Mouse (Mus musculus): Measurements from ENCODE around the gene Asb11.

Asb11 gene

DNA sequence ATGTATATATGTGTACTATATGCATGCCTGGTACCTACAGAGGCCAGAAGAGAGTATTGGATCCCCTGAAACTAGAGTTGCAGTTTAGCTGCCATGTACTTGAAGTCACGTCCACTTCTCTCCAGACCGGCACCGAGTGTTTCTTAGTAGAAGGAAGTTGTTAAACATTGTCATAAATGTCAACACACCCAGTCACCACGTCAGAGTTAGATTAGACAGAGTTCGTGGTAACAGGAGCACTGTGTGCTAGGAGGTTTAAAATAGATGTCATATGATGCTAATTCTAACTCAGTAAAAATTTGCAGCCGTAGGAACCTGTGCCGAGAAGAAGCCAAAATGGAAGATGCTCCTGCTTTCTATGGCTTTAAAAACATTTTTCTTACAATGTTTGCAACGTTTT is at the start of gene Asb11:
Asb11 (plus strand) TSS at position 286 of the 400 bp plus-strand sequence.
- no peak for DNase-seq (ENCODE audit: low spot score in 2 of 2)

DNA sequence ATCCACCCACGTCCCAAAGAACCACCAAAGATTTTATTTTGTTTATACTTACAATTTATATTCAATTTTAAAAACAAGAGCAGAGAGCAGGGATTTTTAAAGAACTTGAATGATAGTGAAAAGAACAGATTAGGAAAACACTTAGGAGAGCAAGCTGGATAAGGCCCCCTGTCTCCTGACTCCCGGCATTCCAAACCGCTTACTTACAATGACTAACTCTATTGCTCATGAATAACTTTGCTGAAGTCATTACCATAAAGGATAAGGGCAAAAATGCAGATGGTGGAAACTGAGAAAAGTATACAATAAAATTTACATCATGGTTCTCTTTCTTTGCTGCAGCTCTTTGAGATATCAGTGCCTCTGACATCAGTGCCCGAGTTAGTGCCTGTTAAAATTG is 42.7 kb upstream of the Asb11 start:
- no peak for DNase-seq (ENCODE audit: low spot score in 2 of 2)

DNA sequence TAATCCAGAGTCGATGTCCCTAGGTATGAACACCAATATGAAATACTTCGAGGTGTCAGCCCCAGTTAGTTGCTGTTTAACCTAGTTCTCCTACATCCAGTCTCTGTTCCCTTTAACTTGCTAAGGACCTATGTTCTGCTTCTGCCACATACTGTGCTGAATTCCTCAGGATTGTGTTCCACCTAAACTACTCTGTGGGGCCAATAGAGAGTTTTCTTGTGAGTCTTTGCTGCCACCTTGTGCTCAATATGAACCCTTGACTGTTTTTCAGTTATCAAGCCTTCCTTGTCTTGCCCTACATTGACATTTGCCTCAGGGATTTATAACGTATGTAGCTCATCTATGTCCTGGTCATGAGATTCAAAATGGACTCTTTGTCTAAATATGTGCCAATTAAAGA is 38.3 kb upstream of the Asb11 start:
- peak in 1 of 2 experiments; percentile 20 for DNase-seq (ENCODE audit: low spot score in 2 of 2)

DNA sequence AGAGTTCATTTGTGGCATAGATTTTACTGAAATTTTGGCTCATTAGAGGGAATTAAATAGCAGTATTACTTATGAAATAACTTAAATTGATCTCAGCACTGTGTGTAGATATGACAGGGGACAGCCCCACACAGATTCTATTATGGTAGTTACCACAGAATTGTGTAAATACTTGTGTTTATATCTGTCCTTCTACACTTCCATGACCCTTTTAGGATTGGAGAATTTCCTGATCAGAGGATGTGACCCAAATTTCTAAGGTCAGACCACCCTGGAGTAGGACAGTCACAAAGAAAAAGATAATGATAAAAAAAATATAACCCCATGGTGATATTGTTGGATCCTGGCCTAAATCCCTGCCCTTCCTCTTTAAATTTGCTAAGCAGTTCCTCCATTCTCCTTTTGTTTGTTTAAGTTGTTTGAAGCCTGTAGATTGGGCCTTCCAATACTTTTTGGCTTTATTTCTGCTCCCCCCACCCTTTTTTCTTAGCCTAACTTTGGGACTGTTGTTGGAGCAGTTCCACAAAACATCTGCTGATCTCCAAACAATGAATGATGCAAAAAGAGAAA is 31.6 kb upstream of the Asb11 start:
- DNase-seq (ENCODE audit: low spot score in 2 of 2) = no peak

DNA sequence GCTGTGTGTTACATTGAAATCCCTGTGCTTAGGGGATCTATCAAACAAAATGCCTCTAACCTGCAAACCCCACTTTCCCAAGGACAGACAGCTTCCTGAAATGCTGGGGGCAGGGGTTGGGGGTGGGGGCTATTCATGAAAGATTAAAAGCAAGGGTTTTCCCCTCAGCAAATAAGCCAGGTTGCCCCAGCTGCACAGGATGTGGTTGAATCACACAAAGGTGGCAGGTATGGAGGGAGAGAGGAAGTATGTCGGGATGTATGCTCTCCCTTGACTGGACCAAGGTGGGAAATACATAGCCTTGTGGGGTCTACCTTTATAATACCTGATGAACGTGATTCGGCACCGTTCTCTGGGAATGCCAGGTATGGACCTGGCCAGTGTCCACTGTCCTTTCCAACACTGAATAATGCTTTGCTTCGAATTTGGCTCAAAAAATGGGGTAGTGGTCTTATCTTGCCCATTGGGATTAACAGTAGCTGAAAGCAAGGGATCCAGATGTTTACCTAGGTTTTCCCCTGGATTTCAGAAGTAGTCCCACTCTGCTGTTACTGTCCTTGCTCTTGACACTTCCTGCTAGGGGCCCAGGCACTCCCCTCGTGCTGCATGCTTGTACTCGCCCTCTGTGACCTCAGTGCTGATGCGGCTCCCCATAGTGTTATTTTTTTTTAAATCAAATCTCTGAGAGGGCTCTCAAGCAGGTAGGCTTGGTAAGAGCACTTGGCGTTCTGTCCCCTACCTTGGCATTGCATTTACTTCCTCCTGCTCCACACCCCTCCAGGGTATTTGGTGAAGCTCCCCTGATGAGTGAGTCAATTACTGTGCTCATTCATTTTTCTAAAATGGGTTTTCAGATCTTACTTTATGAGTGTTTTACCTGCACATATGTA is 30.4 kb upstream of the Asb11 start:
- DNase-seq (ENCODE audit: low spot score in 2 of 2) = no peak

DNA sequence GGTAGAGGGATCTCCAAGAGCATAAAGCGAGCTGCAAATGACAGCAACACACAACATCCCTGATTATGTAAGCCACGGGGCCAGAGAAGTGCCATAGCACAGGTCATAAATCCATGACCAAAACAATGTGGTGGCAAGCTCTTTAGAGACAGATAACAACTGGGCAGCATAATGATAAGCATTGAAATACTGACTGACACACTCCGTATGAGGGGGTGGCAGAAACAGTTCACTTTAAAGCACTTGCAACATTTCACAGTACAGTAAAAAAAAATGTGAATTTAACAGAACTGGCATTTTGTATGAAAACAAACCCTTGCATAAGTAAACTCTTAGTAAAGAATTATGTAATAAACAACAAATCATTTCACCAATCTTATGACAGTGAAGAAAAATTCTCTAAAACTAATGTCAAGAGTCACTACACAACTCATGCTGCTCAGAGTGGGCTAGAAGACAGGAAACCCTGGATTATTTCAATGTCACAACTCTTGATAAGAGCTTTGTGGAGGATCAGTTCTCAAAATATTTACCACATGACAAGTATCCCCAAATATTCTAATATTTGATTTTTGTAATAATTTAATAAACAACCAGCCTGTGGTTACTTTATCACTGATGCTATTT is 28.4 kb upstream of the Asb11 start:
- DNase-seq (ENCODE audit: low spot score in 2 of 2) = no peak

GRCm38 (mm10) chrX:164410562-164410961 is 26.2 kb upstream of the Asb11 start:
- no peak for DNase-seq (ENCODE audit: low spot score in 2 of 2)

GRCm38 (mm10) chrX:164416803-164417202 is 20.0 kb upstream of the Asb11 start:
- no peak for DNase-seq (ENCODE audit: low spot score in 2 of 2)

DNA sequence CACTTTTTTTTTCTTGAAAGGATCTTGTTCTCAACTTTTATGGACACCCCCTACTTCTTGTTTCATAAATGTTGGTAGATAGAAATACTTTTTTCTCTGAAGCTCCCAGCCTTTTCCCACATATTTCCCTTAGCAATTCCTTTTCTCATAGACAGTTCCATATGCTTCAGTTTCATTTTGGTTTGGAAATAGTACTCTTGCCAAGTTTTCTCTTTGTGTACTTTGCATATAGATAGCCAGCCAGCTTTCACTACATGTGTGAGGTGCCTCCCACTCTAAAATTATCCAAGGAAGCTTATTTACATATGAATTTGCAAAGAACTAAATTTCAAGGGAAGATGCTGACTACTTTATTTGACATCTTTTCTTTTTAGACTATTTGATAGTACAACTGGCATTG is 18.8 kb upstream of the Asb11 start:
- no peak for DNase-seq (ENCODE audit: low spot score in 2 of 2)

GRCm38 (mm10) chrX:164419471-164419939 is 17.3 kb upstream of the Asb11 start, which contains the start of gene Piga:
TSS of gene Piga (plus strand) at chrX:164419787.
- peak; percentile 89 to 91 for DNase-seq (ENCODE audit: low spot score in 2 of 2)

- DNase-seq (ENCODE audit: low spot score in 2 of 2) = no peak
Observed at GRCm38 (mm10) chrX:164419955-164420354, 16.8 kb upstream of the Asb11 start.

DNA sequence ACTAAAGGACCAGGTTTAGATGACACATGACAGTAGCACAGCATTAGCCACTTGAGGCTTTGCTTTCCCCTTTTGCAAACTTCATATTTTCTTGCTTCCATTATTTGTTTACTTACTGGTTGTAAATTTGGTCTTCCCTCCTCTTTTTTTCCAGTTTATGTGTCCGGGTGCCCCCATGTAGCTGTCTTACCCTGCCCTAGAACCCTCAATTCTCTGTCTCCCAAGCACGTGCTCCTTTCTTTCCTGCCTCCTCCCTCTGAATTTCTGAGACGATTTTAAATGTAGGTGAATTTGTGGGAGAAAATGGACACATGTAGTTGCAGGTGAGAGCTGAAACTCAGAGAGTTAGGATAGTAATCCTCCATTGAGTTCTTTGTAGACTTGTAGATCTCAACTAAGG is 16.3 kb upstream of the Asb11 start:
- no peak for DNase-seq (ENCODE audit: low spot score in 2 of 2)

DNA sequence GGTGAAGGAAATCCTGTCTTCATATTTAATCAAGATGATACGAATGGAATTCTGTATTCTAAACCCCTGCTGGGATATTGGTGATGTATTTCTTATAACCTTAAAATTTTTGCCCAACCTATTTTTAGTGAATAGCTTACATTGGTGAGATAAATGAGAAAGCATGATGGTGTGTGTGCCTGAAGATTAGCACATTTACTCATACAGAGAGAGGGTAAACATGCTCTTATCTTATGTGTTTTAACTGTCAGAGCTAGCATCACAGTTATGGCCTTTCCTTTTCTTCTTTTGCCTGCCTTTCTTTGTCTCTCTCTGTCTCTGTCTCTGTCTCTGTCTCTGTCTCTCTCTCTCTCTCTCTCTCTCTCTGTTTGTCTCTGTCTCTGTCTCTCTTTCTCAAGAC is 12.0 kb upstream of the Asb11 start:
- DNase-seq (ENCODE audit: low spot score in 2 of 2) = no peak

DNA sequence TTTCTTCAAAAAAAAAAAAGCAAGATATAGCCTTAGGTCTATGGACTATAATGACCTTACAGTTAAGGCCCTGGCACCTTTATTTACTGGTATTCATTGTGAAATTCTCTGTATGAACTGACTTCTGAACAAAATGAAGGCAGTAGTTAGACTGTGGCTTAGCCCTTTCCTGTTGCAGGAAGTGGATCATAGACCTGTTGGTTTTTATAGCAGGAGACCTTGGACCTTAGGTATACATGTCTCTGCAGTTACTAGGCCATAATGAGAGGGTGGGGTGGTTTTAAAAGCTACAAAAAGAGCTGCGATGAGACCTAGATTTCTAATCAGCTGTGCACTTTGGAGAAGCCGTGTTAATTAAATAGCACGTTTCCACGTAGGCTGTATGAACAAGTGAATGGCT is 9.5 kb upstream of the Asb11 start:
- DNase-seq (ENCODE audit: low spot score in 2 of 2) = no peak

DNA sequence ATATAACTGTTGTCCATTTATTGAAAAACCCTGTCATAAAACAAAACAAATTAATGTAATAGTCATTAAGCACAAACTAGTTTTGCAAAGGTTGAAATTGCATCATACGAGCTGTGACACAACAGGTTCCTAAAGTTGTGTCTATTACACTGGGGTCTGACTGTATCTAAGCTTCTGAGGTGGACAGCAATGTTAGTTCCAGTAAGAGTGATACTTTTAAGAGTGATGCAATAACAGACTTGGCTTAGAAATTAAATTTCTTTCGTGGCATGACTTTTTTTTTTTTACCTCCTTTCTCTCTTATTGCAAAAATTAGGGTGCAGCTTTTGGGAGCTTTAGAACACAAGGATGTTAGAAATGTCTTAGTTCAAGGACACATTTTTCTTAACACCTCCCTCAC is 8.6 kb upstream of the Asb11 start:
- DNase-seq (ENCODE audit: low spot score in 2 of 2) = no peak

DNA sequence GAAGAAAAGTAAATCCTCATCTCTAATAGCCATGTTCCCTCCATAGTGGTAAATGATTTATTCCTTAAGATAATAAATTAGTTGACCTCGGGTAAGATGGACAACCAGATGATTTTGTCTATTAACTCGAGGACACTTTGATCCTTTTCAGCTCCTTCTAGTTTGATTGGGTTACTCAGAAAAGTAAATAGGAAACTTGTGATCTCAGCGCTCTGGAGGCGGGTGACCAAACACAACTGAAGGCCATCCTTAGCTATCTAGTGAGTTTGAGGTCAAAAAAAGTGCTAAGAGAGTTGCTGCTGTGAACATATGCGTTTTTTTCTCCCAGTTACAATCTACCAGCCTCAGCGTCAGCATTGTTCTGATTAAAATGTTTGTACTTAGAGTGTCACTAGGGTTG is 6.2 kb upstream of the Asb11 start:
- no peak for DNase-seq (ENCODE audit: low spot score in 2 of 2)

DNA sequence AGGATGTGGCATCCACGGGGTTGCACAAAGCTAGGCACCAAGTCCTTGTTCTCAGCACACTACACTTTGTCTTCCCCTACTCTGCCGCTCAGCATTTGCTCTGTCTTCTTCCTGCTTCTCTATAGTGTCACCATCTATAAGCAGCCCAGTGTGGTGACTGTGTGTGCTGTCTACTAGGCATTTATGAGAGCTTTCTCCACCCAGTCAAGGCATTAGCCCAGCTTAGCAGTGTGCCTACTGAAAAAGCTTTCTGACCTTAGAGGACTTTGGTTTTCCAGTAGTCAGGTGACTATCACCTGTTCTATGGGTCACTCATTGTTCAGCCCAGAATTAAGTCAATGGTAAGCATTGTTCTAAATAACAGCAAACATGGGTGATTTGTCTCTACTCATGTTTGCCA is 5.7 kb upstream of the Asb11 start:
- DNase-seq (ENCODE audit: low spot score in 2 of 2) = no peak

DNA sequence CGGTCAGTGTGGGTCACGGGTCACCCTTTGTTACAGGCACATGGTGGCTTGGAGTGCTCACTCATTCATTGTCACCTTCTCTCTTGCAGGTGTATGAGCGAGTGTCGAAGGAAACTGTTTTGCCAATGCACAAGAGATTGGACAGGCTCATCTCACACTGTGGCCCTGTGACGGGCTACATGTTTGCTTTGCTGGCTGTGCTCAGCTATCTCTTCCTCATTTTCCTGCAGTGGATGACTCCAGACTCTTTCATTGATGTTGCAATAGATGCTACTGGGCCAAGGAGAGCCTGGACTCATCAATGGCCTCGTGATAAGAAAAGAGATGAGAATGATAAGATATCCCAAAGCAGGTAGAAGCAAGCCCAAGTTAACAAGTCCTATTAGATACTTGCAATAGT is 5.3 kb upstream of the Asb11 start:
- DNase-seq (ENCODE audit: low spot score in 2 of 2) = no peak

DNA sequence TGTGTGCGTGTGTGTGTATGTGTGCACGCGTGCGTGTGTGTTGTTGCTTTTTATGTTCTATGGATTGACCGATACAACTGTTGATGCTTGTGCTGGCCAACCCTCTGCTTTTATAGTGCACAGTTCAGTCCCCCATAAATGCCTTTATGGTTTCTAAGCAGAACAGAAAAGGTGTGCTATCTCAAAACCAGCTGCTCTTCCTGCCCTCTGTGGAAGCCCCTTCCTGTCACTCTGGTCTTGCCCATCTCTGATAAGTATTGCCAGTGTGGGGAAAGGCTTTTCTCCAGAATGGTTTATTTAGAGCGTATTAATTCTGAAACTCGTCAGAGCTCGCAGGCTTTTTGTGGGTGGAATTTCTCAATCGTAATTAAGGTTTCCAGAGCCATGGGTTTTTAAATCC is 4.1 kb upstream of the Asb11 start:
- DNase-seq (ENCODE audit: low spot score in 2 of 2) = no peak

DNA sequence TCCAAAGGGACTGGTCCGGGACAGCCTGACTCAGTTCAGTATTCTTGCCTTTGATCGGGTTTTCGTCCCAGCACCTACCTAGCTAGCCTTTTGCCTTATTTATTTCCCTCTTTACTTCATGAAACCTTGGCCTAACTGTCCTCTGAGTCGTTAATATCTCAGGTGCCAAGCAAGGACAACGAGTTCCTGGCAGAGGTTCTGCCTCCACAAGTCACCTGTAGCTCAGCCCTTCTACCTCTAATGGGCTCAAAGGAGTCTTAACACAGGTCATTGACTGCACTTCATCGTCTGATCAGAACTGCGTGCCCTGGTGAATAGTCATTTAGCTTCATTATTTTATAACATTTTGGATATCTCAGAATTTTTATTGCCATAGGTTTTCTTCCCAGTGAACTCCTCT is 2.7 kb downstream of the Asb11 start:
- no peak for DNase-seq (ENCODE audit: low spot score in 2 of 2)

DNA sequence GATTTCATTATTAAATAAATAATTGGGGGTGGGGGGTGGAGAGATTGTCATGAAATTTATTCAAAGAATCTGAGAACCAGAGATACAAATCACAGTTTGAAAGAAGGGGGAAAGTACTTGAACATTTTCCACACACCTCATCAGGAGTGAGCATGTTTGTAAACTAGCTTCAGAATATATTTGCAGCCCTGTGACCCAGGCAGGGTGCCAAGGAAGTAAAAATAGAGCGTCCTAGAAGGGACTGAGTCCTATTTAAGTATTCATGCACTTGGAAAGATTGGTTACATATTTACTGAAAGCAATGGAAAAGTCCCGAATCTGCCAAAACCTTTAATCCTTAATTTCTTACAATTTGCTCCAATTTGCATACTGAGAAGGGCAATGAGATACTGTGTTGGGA is 3.3 kb downstream of the Asb11 start:
- no peak for DNase-seq (ENCODE audit: low spot score in 2 of 2)

GRCm38 (mm10) chrX:164440703-164441102 is 3.9 kb downstream of the Asb11 start:
- no peak for DNase-seq (ENCODE audit: low spot score in 2 of 2)

DNA sequence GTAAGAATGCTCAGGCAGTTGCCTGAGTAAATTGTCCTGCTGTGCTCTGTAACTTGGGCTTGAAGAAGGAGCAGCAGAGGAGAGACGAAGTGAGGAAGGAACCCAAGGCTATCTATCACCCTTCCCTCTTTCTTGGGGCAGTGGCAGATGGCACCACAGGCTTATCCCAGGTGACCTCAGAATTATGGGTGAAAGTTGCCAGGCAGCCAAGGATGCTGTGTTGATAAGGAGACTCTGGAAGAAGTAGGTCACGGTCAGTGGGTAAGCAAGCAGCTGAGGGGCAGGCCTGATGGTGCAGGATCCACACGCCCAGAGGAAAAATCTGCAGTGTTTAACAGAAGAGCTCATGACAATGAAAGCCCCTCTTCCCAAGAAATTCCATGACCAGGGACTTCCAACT is 4.5 kb downstream of the Asb11 start:
- no peak for DNase-seq (ENCODE audit: low spot score in 2 of 2)

All from right cerebral cortex, adult 2 months (tissue).